Mouse (Mus musculus) heart, adult 9 months (tissue): ENCODE measurements around the gene Col6a2.
A peak's percentile ranks its signal among the peaks of the same experiment; 100 is the strongest.

Experiments used
- DNase-seq, 2 experiments: peaks; one replicate each; pipeline ENCODE4 v3.0.0; 2022; ENCODE audit warnings: low spot score in 2 of 2

Col6a2 gene

DNA sequence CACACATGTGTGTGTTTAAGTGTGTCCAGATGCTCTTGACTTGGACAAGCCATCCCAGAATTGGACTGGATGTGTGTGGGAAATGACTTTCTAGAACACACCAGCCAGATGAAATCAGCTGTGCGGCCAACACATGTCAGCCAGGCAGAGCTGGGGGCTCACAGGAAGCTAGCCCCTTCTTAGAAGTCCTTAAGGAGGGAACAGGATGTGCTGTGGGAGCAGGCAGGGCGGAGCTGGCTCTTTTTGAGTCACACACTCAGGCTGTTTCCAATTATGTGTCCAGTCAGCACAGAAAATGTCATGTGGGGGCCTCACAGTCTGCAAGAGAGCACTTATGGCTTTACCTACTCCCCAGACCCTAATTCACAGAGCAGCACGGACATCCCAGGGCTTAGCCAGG lies 12.6 kb upstream of the Col6a2 start:
- peak; percentile 72 to 74 for DNase-seq

DNA sequence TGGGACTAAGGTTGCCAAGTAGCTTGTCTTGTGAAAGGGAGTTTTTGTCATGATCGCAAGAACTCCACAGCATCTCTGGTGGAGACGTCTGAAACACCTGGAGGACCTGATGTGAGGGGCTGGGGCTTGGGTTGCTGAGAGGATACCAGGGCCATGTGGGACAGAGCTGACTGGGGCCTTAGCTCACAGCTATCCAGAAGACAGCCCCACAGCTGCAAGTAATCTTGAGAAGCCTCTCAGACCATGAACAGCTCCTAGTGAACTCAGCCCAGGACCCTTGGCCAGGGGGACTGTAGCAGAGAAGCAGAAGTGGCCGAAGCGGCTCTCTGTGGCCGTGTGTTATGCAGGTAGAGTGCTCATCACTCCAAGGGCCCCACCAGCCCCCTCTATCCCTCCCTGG lies 11.2 kb upstream of the Col6a2 start:
- DNase-seq, result no peak

DNA sequence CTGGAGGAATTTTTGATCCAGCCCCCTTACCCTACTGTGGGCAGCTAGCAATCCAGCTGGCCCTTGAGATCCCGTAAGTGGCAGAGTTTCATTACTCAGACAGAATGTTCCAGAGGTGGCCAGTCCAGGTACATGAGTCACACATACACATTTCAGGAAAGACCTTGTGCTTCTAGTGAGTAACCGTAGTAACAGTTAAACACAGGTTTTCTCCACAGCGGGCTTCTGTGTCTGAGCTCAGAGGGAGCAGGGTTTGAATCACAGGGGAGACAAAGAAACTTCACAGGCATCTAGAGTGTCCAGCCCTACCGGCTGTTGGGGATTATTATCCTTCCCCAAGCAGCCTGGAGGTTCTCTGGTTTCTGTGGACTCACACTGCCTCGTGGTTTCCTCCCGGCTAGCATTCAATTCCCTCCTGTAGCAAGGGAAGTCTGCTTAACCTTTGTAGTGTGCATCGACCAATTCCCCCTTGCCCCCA lies 10.7 kb upstream of the Col6a2 start:
- DNase-seq, result no peak

DNA sequence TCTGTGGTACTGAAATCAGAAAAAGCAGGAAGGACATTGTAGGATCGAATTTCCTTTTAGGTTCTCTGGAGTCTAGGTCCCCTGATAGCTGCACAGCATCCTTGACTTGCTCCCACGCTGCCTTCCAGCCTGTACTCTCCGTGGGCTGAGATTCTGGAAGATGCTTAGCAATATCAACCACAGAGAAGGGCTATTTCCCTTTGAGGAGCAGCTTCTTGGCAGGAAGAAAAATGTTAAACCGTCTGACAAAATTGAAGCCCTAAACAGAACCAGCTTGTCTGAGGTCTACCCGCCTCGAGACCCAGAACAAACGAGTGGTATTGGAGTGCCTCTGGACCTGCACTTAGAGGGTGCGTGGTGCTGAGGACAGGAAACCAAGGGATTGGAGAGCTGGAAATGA lies 9.2 kb upstream of the Col6a2 start:
- no peak for DNase-seq

DNA sequence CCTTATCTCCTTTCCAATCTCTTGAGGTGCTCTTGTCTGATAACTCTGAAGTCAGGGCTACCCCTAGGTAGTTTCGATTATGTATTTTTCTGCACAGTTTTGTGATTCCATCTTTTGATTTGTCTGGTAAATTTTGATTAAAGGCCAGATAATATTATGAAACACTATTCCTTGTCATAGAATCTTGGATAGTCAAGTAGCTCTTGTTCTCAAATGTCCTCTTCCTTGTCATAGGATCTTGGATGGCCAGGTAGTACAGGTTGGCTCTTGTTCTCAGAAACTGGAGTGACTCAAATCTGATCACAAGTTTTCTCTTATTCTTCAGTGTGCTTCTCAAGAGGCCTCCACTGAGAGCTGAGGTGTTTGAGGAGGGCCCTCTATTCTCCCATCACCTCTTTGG lies 7.2 kb upstream of the Col6a2 start:
- DNase-seq, result no peak

DNA sequence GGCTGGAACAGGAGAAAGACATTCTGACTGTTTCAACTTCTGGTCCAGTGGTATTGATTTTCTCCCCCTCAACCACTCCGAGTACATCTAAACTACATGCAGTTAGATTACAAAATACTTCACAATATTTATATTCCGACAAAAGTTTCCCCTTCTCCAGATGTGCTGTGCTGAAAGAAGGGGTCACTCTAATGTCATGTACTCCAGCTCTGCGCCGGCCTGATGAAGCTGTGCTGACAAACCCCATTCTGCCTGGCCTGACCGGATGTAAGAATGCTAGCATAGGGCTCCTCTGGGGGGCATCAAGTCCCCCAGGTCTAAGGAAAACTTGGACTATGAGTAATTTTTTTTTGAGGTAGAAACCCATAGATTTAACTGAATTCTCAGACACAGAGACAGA lies 4.3 kb upstream of the Col6a2 start:
- DNase-seq, result no peak

DNA sequence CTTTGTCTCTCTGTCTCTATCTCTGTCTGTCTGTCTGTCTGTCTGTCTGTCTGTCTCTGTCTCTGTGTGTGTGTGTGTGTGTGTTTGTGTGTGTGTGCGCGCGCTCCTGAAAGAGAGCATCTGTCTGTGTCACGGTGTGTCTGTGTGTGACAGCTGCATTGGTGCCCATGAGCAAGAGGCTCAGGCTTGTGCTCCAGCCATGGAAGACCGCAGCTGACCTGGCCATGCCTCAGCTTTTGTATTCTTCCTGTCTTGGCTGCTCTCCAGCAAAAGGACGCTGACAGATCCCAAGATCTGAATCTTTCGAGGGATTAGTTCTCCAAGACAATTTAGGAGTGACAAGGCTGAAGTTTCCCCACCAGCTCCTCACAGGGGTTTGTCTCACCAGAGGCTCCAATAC lies 1.5 kb upstream of the Col6a2 start:
- DNase-seq, result no peak

DNA sequence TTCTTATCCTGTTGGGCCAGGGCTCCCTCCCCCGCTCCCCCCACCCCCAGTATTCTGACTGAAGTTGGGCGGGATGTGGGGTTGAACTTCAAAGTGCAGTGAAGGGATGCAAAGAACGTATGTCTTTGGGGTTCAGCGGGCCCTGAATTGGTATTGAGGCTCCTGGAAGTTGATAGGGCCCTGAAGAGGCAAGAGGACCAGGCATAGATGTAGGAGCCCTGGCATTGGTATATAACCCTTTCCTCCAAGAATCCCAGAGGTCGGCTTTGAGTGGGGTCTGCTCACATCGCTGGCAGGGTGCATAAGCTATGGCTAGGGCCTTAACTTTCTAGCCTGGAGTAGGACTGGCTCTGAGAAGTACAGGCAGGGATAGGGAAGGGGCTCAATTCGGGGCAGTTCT lies 304 bp upstream of the Col6a2 start:
- DNase-seq, result no peak

DNA sequence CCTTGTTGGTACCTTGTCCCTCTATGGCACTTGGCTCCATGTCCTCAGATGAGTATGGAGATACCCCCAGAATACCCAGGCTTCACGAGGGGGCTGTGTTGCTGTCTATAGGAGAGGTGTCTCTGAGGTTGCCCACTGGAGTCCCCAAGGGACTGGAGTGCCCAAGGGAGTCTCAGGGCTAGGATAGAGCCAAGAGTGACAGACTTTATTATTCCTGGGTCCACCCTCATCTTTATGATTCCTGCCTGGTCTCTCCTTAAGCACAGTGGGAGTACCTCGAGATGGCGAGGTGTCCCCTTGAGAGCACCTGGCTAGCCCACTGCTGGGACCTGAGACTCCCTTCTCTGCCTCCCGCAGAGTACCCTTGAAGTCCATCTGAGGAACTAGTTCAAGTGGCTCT lies 1.0 kb downstream of the Col6a2 start:
- no peak for DNase-seq

DNA sequence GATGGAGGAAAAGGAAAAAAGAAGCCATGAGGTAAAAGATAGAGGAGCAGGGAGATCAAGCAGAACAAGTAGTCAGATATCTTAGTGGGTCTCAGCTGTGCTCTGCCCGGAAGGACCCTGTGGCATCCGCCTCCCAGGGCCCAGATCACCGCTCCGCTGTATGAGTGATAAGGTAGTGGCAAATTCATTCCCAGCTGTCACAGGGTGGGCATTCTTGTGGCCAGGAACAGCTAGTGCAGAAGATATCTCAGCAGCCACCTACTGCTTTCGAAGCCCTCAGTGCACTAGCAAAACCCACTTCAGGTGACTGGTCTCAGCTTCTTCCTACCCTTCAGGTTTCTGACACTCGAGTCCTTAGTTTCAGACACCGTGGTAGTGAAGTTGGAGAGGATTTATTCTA lies 11.0 kb downstream of the Col6a2 start:
- no peak for DNase-seq

DNA sequence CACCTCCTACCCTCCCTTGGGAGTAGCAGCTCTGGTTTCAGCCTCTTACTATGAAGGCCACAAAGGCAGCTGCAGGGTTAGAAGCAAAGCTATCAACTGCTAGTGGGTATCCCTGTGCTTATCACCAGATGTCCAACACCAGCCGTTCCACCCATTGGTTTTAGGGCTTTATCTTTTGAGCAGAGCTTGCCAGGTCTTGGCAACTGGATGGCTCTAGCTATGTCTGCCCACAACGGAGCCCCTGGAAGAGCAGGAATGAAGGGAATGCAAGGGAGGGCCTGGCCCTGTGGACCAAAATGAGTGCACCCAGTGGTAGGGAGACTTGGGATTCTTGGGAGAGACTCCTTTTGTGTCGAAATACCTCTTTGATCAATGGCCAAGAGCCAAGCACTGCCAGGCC lies 20.7 kb downstream of the Col6a2 start:
- no peak for DNase-seq

DNA sequence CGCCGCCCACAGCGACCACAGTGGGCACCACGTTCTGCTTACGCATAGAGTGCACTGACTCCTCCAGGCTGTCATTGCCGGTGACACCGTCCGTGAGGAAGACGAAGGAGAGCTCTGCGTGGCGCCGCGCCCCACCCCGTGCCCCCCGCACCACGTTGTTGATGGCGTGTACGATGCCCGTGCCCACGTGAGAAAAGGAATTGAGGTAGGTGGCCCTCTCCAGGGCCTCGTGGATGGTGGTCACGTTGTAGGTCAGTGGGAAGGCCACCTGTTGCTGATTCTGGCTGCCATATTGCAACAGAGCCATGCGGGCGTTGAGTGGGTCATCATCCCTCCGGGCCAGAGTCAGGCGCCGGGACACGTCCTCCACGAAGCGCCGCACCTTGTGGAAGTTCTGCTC lies 27.1 kb downstream of the Col6a2 start:
- DNase-seq, result no peak

DNA sequence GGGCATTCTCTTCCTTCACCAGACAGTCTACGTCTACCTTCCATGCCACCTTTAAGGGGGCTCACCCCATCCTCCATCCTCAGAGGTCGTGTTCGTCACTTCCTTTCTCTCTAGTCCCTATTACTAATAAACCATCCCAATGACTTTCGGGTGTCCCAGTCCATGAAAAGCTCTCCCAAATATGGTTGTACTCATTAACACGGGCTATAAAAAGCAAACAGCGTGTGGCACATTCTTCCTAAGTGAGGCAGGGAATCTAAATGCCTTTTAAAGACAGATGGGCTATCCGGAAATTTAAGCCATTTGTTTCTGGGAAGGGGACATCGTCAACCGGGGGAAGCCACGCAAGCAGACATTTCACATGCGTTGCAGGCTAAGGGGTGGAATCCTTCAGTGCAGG lies 33.2 kb downstream of the Col6a2 start:
- peak in 1 of 2 experiments; percentile 6 for DNase-seq

DNA sequence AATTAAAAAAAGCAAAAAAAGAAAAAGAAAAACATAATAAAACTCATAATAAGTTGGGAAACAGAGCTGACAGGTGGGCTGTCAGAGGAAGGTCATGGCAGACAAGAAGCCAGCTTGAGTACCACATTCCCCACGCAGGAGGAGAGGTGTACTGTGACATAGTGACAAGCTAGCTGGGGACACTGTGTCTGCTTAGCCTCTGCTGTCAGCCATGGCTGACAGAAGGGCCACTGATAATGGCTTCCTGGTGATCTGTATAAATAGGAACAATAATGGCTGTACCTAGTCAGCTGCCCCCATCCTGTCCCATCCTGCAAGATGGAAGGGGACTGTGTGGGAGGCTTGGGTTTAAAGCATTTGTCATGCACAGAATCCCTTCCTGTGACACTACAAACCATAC lies 37.2 kb downstream of the Col6a2 start:
- DNase-seq, result peak; percentile 21 to 29

DNA sequence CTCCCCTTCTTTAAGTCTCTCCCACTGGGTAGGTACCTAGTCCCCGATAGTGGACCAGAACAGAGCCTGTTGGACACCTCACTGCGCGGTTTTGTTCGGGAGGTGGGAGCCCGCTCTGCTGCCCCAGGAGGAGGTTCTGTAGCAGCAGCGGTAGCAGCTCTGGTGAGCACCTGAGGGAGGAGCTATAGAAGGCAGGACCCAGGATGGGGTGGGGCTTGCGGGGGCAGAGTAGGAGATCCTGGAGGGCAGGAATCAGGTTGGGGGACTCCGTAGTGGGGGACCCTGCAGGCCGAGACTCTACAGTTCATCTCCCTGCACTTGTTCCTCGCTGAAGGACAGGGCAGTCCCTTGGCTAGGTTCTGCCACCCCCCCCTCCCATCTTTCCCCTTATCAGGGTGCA lies 39.3 kb downstream of the Col6a2 start:
- no peak for DNase-seq

DNA sequence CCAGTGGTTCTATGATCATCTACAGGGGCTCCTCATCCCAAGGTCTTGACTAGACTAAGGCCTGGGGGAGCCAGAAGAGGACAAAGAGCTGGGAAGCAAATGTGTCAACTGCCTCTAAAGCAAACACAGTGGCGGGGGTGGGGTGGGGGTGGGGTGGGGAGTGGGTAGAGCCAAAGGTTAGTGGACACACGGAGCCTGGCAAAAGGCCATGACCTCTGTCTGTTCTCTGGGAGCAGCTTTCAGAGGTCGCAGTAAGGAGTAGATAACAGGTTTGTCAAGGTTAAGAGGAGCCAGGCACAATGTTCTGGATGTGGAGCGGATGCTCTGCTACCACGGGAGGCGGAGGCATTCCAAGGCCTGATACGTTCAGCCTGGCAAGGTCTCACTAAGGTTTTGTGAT lies 46.5 kb downstream of the Col6a2 start:
- no peak for DNase-seq

DNA sequence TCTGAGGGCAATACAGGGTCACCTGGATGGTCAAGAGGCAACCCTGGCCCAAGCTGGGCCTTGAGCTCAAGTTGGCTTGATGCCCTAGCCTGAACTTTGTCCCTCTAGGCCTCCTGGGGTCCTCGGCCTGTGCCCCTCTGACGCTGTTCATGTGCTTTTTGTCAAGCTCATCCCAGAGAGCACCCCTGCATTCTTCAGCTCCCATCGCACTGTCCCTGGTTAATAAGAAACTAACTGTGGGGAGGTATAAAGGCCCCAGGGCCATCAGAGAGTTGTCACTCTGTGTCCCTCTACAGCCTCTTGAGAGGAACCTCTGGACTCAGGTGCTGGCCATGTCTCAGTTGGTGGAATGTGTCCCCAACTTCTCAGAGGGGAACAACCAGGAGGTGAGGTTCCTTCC lies 48.1 kb downstream of the Col6a2 start, which contains the start of gene Ftcd:
Gene Ftcd (plus strand): TSS at position 275 of the 400 bp plus-strand sequence.
- DNase-seq, result no peak

DNA sequence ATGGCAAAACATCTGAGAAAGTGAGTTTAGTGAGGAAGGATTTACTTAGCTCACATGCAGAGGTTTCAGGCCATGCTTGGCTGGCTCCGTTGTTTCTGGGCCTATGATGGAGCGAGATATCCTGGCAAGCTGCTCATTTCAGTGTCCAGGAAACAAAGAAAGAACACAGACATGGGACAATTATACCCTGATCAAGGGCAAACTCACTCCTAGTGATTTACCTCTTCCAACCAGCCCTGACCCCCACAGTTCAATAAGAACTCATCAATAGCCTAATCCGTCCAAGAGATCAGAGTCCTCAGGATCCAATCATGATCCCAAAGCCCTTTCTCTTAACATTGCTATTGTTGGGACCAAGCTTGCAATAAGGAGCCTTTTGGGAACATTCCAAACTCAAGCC lies 51.3 kb downstream of the Col6a2 start:
- no peak for DNase-seq

DNA sequence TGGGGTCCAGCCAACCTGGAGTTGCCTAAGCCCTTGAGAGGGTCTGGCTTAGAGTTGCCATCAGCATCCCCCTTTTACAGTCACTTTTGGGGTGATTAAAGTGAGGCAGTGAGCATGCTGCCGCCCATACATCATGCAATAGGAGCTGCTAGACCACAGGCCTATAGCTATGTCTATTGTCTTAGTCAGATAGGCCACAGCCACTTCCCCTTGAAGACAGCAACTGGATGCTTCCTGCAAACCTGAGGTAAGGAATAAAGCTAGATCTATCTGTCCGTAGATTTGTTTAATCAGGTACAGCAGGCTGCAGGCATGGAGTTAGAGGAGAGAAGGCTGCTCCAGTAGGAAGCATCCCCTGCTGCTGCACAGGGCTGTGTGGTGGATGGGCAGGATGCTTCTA lies 52.4 kb downstream of the Col6a2 start:
- DNase-seq, result no peak

DNA sequence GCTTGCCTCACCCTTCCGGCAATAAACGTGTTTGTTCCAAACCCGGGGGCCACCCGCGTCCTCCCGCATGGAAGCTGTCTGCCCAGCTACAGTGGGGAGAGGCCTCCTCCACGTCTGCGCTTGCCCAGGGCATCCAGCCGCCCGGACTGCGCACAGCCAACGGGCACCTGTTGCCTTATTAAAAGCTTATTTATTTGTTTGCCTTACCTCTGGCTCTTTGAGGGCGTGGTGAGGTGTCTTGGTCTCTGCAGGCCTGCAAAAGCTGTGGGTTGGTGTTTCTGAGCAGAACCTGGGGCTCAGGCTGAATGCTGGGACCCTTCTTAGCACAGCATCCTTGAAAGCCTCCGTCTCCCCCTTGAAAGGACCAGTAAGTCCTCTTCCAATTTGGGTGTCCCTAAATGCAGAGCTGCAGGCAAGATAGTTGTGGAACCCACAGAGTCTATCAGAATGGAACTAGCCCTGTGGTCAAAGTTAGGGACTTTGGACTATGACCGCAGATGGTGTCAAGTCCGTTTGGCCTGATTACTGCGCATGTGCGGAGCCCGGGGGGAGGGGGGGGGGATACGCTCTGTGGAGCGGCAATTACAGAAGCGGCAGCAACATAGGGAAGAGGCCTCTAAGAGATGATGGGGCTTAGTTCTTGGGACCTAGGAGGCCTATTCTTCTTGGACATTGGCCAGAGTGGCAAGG lies 53.3 kb downstream of the Col6a2 start:
- no peak for DNase-seq

DNA sequence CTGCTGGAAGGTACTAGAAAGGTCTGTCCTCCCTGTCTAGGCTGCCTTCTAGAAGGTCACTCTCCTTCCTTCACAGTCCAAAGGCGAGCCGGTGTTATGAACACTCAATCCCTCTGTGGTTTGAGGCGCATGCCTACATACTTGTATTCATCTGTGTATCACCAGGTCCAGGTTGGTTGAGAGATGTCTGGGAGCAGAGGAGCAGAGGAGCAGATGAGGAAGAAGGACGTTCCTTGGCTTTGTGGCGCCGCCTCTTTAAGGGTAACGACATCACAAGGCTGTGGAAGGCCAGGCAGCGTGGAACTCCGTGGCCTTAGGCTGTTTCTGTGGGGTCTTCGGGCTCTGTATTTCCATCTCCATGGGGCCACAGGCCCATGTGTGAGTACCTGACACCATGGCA lies 61.5 kb downstream of the Col6a2 start, which contains the start of gene Spatc1l:
Gene Spatc1l (plus strand): TSS at position 301 of the 400 bp plus-strand sequence.
- DNase-seq, result no peak

DNA sequence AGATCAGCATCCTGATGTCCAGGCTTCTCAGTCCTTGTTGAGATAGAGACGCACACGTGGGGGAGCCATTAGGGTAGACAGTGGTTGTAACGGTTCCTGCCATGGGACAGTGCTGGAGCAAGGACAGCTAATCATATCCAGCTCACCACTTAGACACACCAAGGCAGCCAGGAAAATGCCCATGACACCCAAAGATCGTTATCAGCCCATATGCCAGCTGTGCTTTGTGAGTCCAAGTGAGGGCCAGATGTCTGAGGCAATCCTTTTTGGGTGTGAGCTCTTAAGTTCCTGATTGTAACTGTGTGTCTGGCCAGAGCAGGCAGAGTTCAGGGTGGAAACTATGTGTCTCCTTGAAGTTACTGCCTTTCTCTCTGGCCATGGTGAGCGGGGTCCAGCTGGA lies 69.4 kb downstream of the Col6a2 start:
- no peak for DNase-seq

DNA sequence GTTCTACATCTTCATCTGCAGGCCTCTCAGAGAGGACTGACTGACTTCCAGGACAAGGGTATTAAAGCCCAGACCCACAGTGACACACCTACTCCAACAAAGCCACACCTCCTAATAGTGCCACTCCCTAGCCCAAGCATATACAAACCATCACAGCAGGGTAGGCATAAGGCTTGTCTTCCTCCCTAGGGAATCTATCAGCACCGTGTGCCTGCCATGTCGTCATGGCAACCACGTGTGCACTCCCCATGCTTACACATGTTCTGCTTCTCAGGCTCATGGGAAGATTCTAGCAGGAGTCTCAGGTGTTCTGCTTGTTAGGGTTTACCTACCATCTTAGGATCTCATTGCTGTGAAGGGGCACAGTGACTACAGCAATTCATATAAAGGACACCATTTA lies 71.9 kb downstream of the Col6a2 start:
- no peak for DNase-seq

DNA sequence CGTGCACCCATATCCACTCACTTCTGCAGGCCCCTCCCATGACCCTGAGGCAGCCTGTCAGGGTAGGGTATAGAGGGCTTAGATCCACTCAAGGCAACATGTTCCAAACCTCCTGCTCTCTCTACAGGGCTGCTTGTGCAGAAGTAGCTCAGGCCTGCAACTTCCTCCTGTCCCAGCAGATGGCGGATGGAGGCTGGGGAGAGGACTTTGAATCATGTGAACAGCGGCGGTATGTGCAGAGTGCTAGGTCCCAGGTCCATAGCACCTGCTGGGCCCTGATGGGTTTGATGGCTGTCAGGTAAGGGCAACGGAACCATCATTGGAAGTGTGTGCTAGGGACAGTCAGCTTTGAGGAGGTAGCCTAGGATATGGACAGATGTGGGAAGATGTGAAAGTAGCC lies 73.0 kb downstream of the Col6a2 start:
- no peak for DNase-seq
